Mouse (Mus musculus): ENCODE results near the gene Dst. TPM values are rescaled to one million over a fixed set of nuclear protein-coding genes. Genes with fewer than 3 reads are reported as not detected.

Gene Dst
- polyA plus RNA-seq, 2 experiments: 4.3 to 5.0 TPM

GRCm38 (mm10) chr1:34077941-34078340 is 169.9 kb downstream of the Dst start:
- H3K4me1 ChIP-seq (replicated peaks; ENCODE audit: control insufficient read depth in 2 of 2, insufficient read depth in 2 of 2, low read length in 1 of 2): no peaks in the 10 kb centered on the region
- no peaks in the 10 kb centered on the region for H3K36me3 ChIP-seq (replicated peaks; ENCODE audit: control insufficient read depth, insufficient read depth, low read depth)
- no peak overlapping the region for H3K9ac ChIP-seq (replicated peaks)
- no peak overlapping the region for H3K4me2 ChIP-seq (ENCODE audit: low read depth)
- H3K27ac ChIP-seq: no peak overlapping the region
- DNase-seq (ENCODE audit: low read depth in 3 of 3, low spot score in 3 of 3) (no peak), ATAC-seq (ENCODE audit: insufficient read depth) (no peak)
- 65% methylated on average over 6 of the region's 6 CpGs for WGBS (ENCODE audit: insufficient replicate concordance)
- H3K9me3 ChIP-seq (ENCODE audit: control insufficient read depth, low read length): no peaks in the 10 kb centered on the region
- H3K27me3 ChIP-seq (ENCODE audit: control insufficient read depth, insufficient read depth, low read length): no peaks in the 10 kb centered on the region
- H3K4me3 ChIP-seq (ENCODE audit: insufficient read depth in 1 of 2, low read depth in 2 of 2, low read length in 2 of 2): no peak overlapping the region
- TF ChIP-seq CTCF (IDR thresholded peaks at IDR 0.05; ENCODE audit: low read depth) (no peak), EP300 (IDR thresholded peaks at IDR 0.05; ENCODE audit: low read depth) (no peak)

GRCm38 (mm10) chr1:34089011-34089410 is 181.0 kb downstream of the Dst start:
- Histone ChIP-seq H3K9me3 (ENCODE audit: control insufficient read depth, low read length) (no peaks in the 10 kb centered on the region), H3K27me3 (ENCODE audit: control insufficient read depth, insufficient read depth, low read length) (no peaks in the 10 kb centered on the region), H3K9ac (replicated peaks) (no peak overlapping the region), H3K4me2 (ENCODE audit: low read depth) (no peak overlapping the region), H3K36me3 (replicated peaks; ENCODE audit: control insufficient read depth, insufficient read depth, low read depth) (no peaks in the 10 kb centered on the region), H3K27ac (no peak overlapping the region), H3K4me3 (ENCODE audit: insufficient read depth in 1 of 2, low read depth in 2 of 2, low read length in 2 of 2) (no peak overlapping the region), H3K4me1 (replicated peaks; ENCODE audit: control insufficient read depth in 2 of 2, insufficient read depth in 2 of 2, low read length in 1 of 2) (no peaks in the 10 kb centered on the region)
- no peak for DNase-seq (ENCODE audit: low read depth in 3 of 3, low spot score in 3 of 3)
- 66% methylated on average over 3 of the region's 3 CpGs for WGBS (ENCODE audit: insufficient replicate concordance)
- no peak for ATAC-seq (ENCODE audit: insufficient read depth)
- TF ChIP-seq CTCF (IDR thresholded peaks at IDR 0.05; ENCODE audit: low read depth) (no peak), EP300 (IDR thresholded peaks at IDR 0.05; ENCODE audit: low read depth) (no peak)

- no peak for TF ChIP-seq EP300 (IDR thresholded peaks at IDR 0.05; ENCODE audit: low read depth)
- no peak for TF ChIP-seq CTCF (IDR thresholded peaks at IDR 0.05; ENCODE audit: low read depth)
- WGBS (ENCODE audit: insufficient replicate concordance): 77% methylated on average over 7 of the region's 7 CpGs
- no peak overlapping the region for H3K27ac ChIP-seq
- no peak overlapping the region for H3K4me3 ChIP-seq (ENCODE audit: insufficient read depth in 1 of 2, low read depth in 2 of 2, low read length in 2 of 2)
- no peak for DNase-seq (ENCODE audit: low read depth in 3 of 3, low spot score in 3 of 3)
- H3K4me2 ChIP-seq (ENCODE audit: low read depth): no peak overlapping the region
- no peaks in the 10 kb centered on the region for H3K9me3 ChIP-seq (ENCODE audit: control insufficient read depth, low read length)
- ATAC-seq (ENCODE audit: insufficient read depth): no peak
- H3K27me3 ChIP-seq (ENCODE audit: control insufficient read depth, insufficient read depth, low read length): no peaks in the 10 kb centered on the region
- no peak overlapping the region for H3K9ac ChIP-seq (replicated peaks)
- H3K4me1 ChIP-seq (replicated peaks; ENCODE audit: control insufficient read depth in 2 of 2, insufficient read depth in 2 of 2, low read length in 1 of 2): no peaks in the 10 kb centered on the region
- H3K36me3 ChIP-seq (replicated peaks; ENCODE audit: control insufficient read depth, insufficient read depth, low read depth): no peaks in the 10 kb centered on the region
Measured at GRCm38 (mm10) chr1:34090700-34091099, 182.7 kb downstream of the Dst start.

- DNase-seq (ENCODE audit: low read depth in 3 of 3, low spot score in 3 of 3): no peak
- no peaks in the 10 kb centered on the region for H3K36me3 ChIP-seq (replicated peaks; ENCODE audit: control insufficient read depth, insufficient read depth, low read depth)
- no peaks in the 10 kb centered on the region for H3K9me3 ChIP-seq (ENCODE audit: control insufficient read depth, low read length)
- H3K27ac ChIP-seq: no peak overlapping the region
- no peaks in the 10 kb centered on the region for H3K4me1 ChIP-seq (replicated peaks; ENCODE audit: control insufficient read depth in 2 of 2, insufficient read depth in 2 of 2, low read length in 1 of 2)
- WGBS (ENCODE audit: insufficient replicate concordance): 65% methylated on average over 7 of the region's 7 CpGs
- no peaks in the 10 kb centered on the region for H3K27me3 ChIP-seq (ENCODE audit: control insufficient read depth, insufficient read depth, low read length)
- no peak overlapping the region for H3K4me2 ChIP-seq (ENCODE audit: low read depth)
- no peak overlapping the region for H3K9ac ChIP-seq (replicated peaks)
- ATAC-seq (ENCODE audit: insufficient read depth): no peak
- no peak for TF ChIP-seq EP300 (IDR thresholded peaks at IDR 0.05; ENCODE audit: low read depth)
- peak; percentile 42 for TF ChIP-seq CTCF (IDR thresholded peaks at IDR 0.05; ENCODE audit: low read depth)
- H3K4me3 ChIP-seq (ENCODE audit: insufficient read depth in 1 of 2, low read depth in 2 of 2, low read length in 2 of 2): no peak overlapping the region
Measured at GRCm38 (mm10) chr1:34093652-34094051, 185.6 kb downstream of the Dst start.

- Histone ChIP-seq H3K4me2 (ENCODE audit: low read depth) (no peak overlapping the region), H3K9me3 (ENCODE audit: control insufficient read depth, low read length) (no peaks in the 10 kb centered on the region), H3K9ac (replicated peaks) (no peak overlapping the region), H3K36me3 (replicated peaks; ENCODE audit: control insufficient read depth, insufficient read depth, low read depth) (no peaks in the 10 kb centered on the region), H3K27me3 (ENCODE audit: control insufficient read depth, insufficient read depth, low read length) (no peaks in the 10 kb centered on the region), H3K4me3 (ENCODE audit: insufficient read depth in 1 of 2, low read depth in 2 of 2, low read length in 2 of 2) (no peak overlapping the region), H3K4me1 (replicated peaks; ENCODE audit: control insufficient read depth in 2 of 2, insufficient read depth in 2 of 2, low read length in 1 of 2) (no peaks in the 10 kb centered on the region), H3K27ac (no peak overlapping the region)
- DNase-seq (ENCODE audit: low read depth in 3 of 3, low spot score in 3 of 3): no peak
- no peak for TF ChIP-seq CTCF (IDR thresholded peaks at IDR 0.05; ENCODE audit: low read depth)
- TF ChIP-seq EP300 (IDR thresholded peaks at IDR 0.05; ENCODE audit: low read depth): no peak
- 56% methylated on average over 5 of the region's 5 CpGs for WGBS (ENCODE audit: insufficient replicate concordance)
- no peak for ATAC-seq (ENCODE audit: insufficient read depth)
Measured at GRCm38 (mm10) chr1:34094301-34094700, 186.3 kb downstream of the Dst start.

All from liver, embryonic 14.5 days (tissue).